Comparison of ENCODE assay signal across 8 mouse cellular contexts in genomic region chr12:112808587-112809364, GRCm38 (mm10). TPM values are rescaled to one million over a fixed set of nuclear protein-coding genes. Genes with fewer than 3 reads are reported as not detected.
DNase-seq lines count a peak whose midpoint lies in the region; ATAC-seq and TF ChIP-seq lines count a peak whose summit lies in the region.

Gene Clba1 (plus strand): TSS chr12:112808937.

- H3K27me3 ChIP-seq in CH12.LX (replicated peaks), result peaks cover 10% of the 10 kb centered on the region
- peaks cover 24% of the 10 kb centered on the region for H3K27me3 ChIP-seq in forebrain, embryonic 12.5 days
- peaks cover 27% of the 10 kb centered on the region; the same call in 1 of the 2 replicates for H3K27me3 ChIP-seq in liver, postnatal 0 days (ENCODE audit: insufficient read depth, low read length)
- no peaks in the 10 kb centered on the region for H3K27me3 ChIP-seq in neural tube, embryonic 14.5 days (ENCODE audit: control insufficient read depth, insufficient read depth, low read length)

- H3K36me3 ChIP-seq in CH12.LX (replicated peaks in 1 of 2; ENCODE audit: control insufficient read depth in 1 of 2, insufficient read depth in 1 of 2, low read length in 1 of 2), result peaks cover 3 to 24% of the 10 kb centered on the region in 2 experiments
- peaks cover 3% of the 10 kb centered on the region; the same call in 1 of the 2 replicates for H3K36me3 ChIP-seq in forebrain, embryonic 12.5 days (replicated peaks)
- no peaks in the 10 kb centered on the region for H3K36me3 ChIP-seq in liver, postnatal 0 days (replicated peaks; ENCODE audit: insufficient read depth, low read length)
- H3K36me3 ChIP-seq in neural tube, embryonic 14.5 days (ENCODE audit: control insufficient read depth, insufficient read depth, low read length), result peaks cover 10% of the 10 kb centered on the region; the same call in 1 of the 2 replicates

- peak; percentile 87 for DNase-seq in CH12.LX (ENCODE audit: extremely low read depth)
- peak; percentile 84 for DNase-seq in c-Kit-positive CD71-positive TER-119-negative erythroid progenitor cells, embryonic 14.5 days (ENCODE audit: low read depth)
- peak; percentile 93 to 94 for DNase-seq in heart, postnatal 10 days
- DNase-seq in large intestine, adult 2 months (ENCODE audit: low read depth, low spot score), result peak; percentile 83
- peak; percentile 92 for DNase-seq in liver, postnatal 0 days
- peak; percentile 95 for DNase-seq in testis, postnatal 10 days (ENCODE audit: low spot score)

- H3K4me2 ChIP-seq in CH12.LX (ENCODE audit: insufficient read depth, low read depth, poor library complexity, severe bottlenecking), result peak within 1 kb of the TSS; percentile 90
- peak within 1 kb of the TSS; percentile 93 for H3K4me2 ChIP-seq in forebrain, embryonic 12.5 days
- H3K4me2 ChIP-seq in liver, postnatal 0 days (ENCODE audit: low read depth, low read length), result peak within 1 kb of the TSS; percentile 97
- peak within 1 kb of the TSS; percentile 98 for H3K4me2 ChIP-seq in neural tube, embryonic 14.5 days (ENCODE audit: low read depth, low read length)

- 2% methylated on average over 64 of the region's 64 CpGs for WGBS in forebrain, embryonic 12.5 days
- WGBS in large intestine, adult 2 months, result 1% methylated on average over 64 of the region's 64 CpGs
- 4% methylated on average over 44 of the region's 64 CpGs for WGBS in liver, postnatal 0 days (ENCODE audit: insufficient replicate concordance)
- WGBS in neural tube, embryonic 14.5 days, result 2% methylated on average over 53 of the region's 64 CpGs

- H3K4me3 ChIP-seq in CH12.LX (replicated peaks in 1 of 3; ENCODE audit: low read depth in 2 of 3, low read length in 2 of 3, poor library complexity in 1 of 3), result peak within 1 kb of the TSS; percentile 47 to 64 (median 58)
- H3K4me3 ChIP-seq in forebrain, embryonic 12.5 days (replicated peaks), result peak within 1 kb of the TSS; percentile 72
- peak within 1 kb of the TSS; percentile 65 for H3K4me3 ChIP-seq in liver, postnatal 0 days (ENCODE audit: low read depth, low read length)
- H3K4me3 ChIP-seq in neural tube, embryonic 14.5 days (ENCODE audit: low read depth, low read length), result peak within 1 kb of the TSS; percentile 68

- ATAC-seq in forebrain, embryonic 12.5 days (ENCODE audit: low FRiP score), result peak; percentile 94
- peak; percentile 93 for ATAC-seq in liver, postnatal 0 days
- peak; percentile 93 for ATAC-seq in neural tube, embryonic 14.5 days (ENCODE audit: low read depth)

- peaks cover 5 to 25% of the 10 kb centered on the region in 2 experiments; a peak in 3 of 4 replicates for H3K4me1 ChIP-seq in CH12.LX (ENCODE audit: control insufficient read depth in 1 of 2, insufficient read depth in 2 of 2)
- peaks cover 20% of the 10 kb centered on the region for H3K4me1 ChIP-seq in forebrain, embryonic 12.5 days
- H3K4me1 ChIP-seq in liver, postnatal 0 days (ENCODE audit: insufficient read depth), result peaks cover 11% of the 10 kb centered on the region
- H3K4me1 ChIP-seq in neural tube, embryonic 14.5 days (ENCODE audit: control insufficient read depth, insufficient read depth, low read length), result peaks cover 13% of the 10 kb centered on the region

- intact Hi-C loops in heart, postnatal 10 days (cut with DNase I), result no loop called here

- H3K9ac ChIP-seq in CH12.LX (ENCODE audit: insufficient read depth, low read depth), result peak within 1 kb of the TSS; percentile 67
- H3K9ac ChIP-seq in forebrain, embryonic 12.5 days, result peak within 1 kb of the TSS; percentile 75
- peak within 1 kb of the TSS; percentile 65 for H3K9ac ChIP-seq in liver, postnatal 0 days (replicated peaks)
- peak within 1 kb of the TSS; percentile 64 for H3K9ac ChIP-seq in neural tube, embryonic 14.5 days (replicated peaks; ENCODE audit: low read depth, low read length)

- in situ Hi-C loops in CH12.LX (cut with MboI; ENCODE audit: low pct_ligation_motif_present, low pct_unique_long_range_greater_than_20kb, low sequenced_read_pairs), result no loop called here

- H3K9me3 ChIP-seq in CH12.LX (replicated peaks; ENCODE audit: low read length), result no peaks in the 10 kb centered on the region
- no peaks in the 10 kb centered on the region for H3K9me3 ChIP-seq in forebrain, embryonic 12.5 days
- H3K9me3 ChIP-seq in liver, postnatal 0 days (ENCODE audit: low read length), result no peaks in the 10 kb centered on the region
- H3K9me3 ChIP-seq in neural tube, embryonic 14.5 days (ENCODE audit: control insufficient read depth, low read length), result no peaks in the 10 kb centered on the region

- H3K27ac ChIP-seq in CH12.LX (ENCODE audit: insufficient read depth, low read depth), result no peak within 1 kb of the TSS
- H3K27ac ChIP-seq in forebrain, embryonic 12.5 days, result peak within 1 kb of the TSS; percentile 75
- H3K27ac ChIP-seq in liver, postnatal 0 days (ENCODE audit: low read depth), result no peak within 1 kb of the TSS
- peak within 1 kb of the TSS; percentile 78 for H3K27ac ChIP-seq in neural tube, embryonic 14.5 days (ENCODE audit: low read depth, low read length)

- no peaks in the 10 kb centered on the region for H3K79me2 ChIP-seq in CH12.LX (replicated peaks; ENCODE audit: control insufficient read depth, extremely low read depth, insufficient read depth, poor library complexity, severe bottlenecking)

- TF ChIP-seq RAD21 in CH12.LX (IDR thresholded peaks at IDR 0.05; ENCODE audit: low read depth, low read length), result no peak; the same call in none of the 2 replicates

- peak; percentile 66 for TF ChIP-seq POLR2A in CH12.LX (IDR thresholded peaks at IDR 0.05; ENCODE audit: low read depth, low read length)

- dilution Hi-C loops in CH12.LX (cut with MboI; ENCODE audit: extremely low pct_ligation_motif_present, extremely low pct_unique_long_range_greater_than_20kb, low sequenced_read_pairs), result no loop called here

- peak in 1 of 2 experiments; percentile 18; a peak in 1 of 4 replicates for TF ChIP-seq CTCF in CH12.LX (conservative IDR thresholded peaks at IDR 0.05 in 1 of 2, IDR thresholded peaks at IDR 0.05 in 1 of 2; ENCODE audit: low read depth in 2 of 2, low read length in 2 of 2)
- peak; percentile 76 for TF ChIP-seq CTCF in liver, postnatal 0 days (IDR thresholded peaks at IDR 0.05; ENCODE audit: low read depth)

- TF ChIP-seq EP300 in CH12.LX (IDR thresholded peaks at IDR 0.05; ENCODE audit: low read length), result no peak
- no peak for TF ChIP-seq EP300 in liver, postnatal 0 days (IDR thresholded peaks at IDR 0.05; ENCODE audit: low read depth)

TF ChIP-seq in CH12.LX, 34 proteins besides CTCF, POLR2A, EP300 and RAD21:
- TF ChIP-seq MYC (IDR thresholded peaks at IDR 0.05; ENCODE audit: low read depth, low read length) (no peak), ZNF384 (IDR thresholded peaks at IDR 0.05; ENCODE audit: low read depth, low read length) (no peak), NRF1 (IDR thresholded peaks at IDR 0.05; ENCODE audit: low read depth, low read length) (peak; percentile 45; the same call in 1 of the 2 replicates), HCFC1 (IDR thresholded peaks at IDR 0.05; ENCODE audit: low read depth, low read length) (peak; percentile 66), TCF12 (IDR thresholded peaks at IDR 0.05; ENCODE audit: low read depth, low read length) (peak; percentile 10; the same call in 1 of the 2 replicates), SIN3A (IDR thresholded peaks at IDR 0.05; ENCODE audit: low read length) (peak; percentile 84), MXI1 (IDR thresholded peaks at IDR 0.05; ENCODE audit: low read depth, low read length) (peak; percentile 95), CHD2 (IDR thresholded peaks at IDR 0.05; ENCODE audit: low read length) (no peak), SMC3 (IDR thresholded peaks at IDR 0.05; ENCODE audit: low read depth, low read length) (peak; percentile 5; the same call in 1 of the 2 replicates), ETS1 (conservative IDR thresholded peaks at IDR 0.05; ENCODE audit: low read depth, low read length) (no peak), NELFE (IDR thresholded peaks at IDR 0.05; ENCODE audit: low read depth, low read length) (peak; percentile 46; the same call in 1 of the 2 replicates), ELF1 (IDR thresholded peaks at IDR 0.05; ENCODE audit: low read depth, low read length) (peak; percentile 80), ZMIZ1 (IDR thresholded peaks at IDR 0.05; ENCODE audit: low read depth, low read length) (0 out of 2 replicates have a peak, but pooled peaks have one; percentile 15), BHLHE40 (IDR thresholded peaks at IDR 0.05; ENCODE audit: low read depth, low read length) (peak; percentile 64), MAFK (IDR thresholded peaks at IDR 0.05; ENCODE audit: insufficient replicate concordance, low read length) (no peak), JUN (IDR thresholded peaks at IDR 0.05; ENCODE audit: insufficient read depth, low read depth, low read length) (no peak)

RNA-seq across cellular contexts. Expression of gene Clba1, which starts in this region (rescaled TPM):
- total RNA-seq in CH12.LX (2012; rRNA removed) (3.1 and 3.5 TPM in 2 replicates), CH12.LX (2014; rRNA removed) (2.5 TPM in 2 replicates)
- 3.0 and 3.5 TPM in 2 replicates for polyA plus RNA-seq in CH12.LX (2012; ENCODE audit: insufficient read length, low read depth)
- 13.7 and 15.6 TPM in 2 replicates for polyA plus RNA-seq in forebrain, embryonic 12.5 days (2016; fragmentation: Nextera tagmentation; extraction: Ambion mirVana)
- total RNA-seq in heart, postnatal 10 days (2021), result 1 to 10 TPM; 2.4 to 3.1 TPM
- 1.8 and 2.2 TPM in 2 replicates for polyA plus RNA-seq in large intestine, adult 2 months (2012; rRNA removed)
- polyA plus RNA-seq in liver, postnatal 0 days (2015; fragmentation: Nextera tagmentation; extraction: Ambion mirVana), result 0.69 TPM in 2 replicates
- 17.5 and 17.8 TPM in 2 replicates for polyA plus RNA-seq in neural tube, embryonic 14.5 days (2014; fragmentation: Nextera tagmentation; extraction: Ambion mirVana)

Comparison
In these comparisons a context has a peak if more than half of its experiments do, and no peak if none do; other contexts are left out.
1. Peak in DNase-seq, ATAC-seq, H3K4me3 ChIP-seq, H3K9ac ChIP-seq and H3K4me2 ChIP-seq in liver, postnatal 0 days; RNA of the gene not detected or under 1 TPM.
2. H3K27ac ChIP-seq: peak in forebrain, embryonic 12.5 days (single experiment) and neural tube, embryonic 14.5 days (single experiment); none in CH12.LX (single experiment) and liver, postnatal 0 days (single experiment).
3. Peak in every context shown above with its lines, with median percentiles within 50 percentile points of each other: DNase-seq, H3K4me2 ChIP-seq, H3K4me3 ChIP-seq, H3K9ac ChIP-seq and ATAC-seq.